Mouse (Mus musculus) cortical plate, adult 2 months (tissue): Measurements from ENCODE around the gene Nrsn2.

Experiments used
- CTCF ChIP-seq: fragments of 200-500 bp; IDR thresholded peaks from 2 replicates; pipeline ENCODE4 v1.5.1; 2011; ENCODE audit warnings: mild to moderate bottlenecking, control low read depth, low read length; ENCODE audit not compliant: insufficient read depth; ENCODE audit errors: extremely low read depth
- POLR2A ChIP-seq: fragments of 200-500 bp; IDR thresholded peaks from 2 replicates; pipeline ENCODE4 v1.6.1; 2011; ENCODE audit warnings: mild to moderate bottlenecking, low read length, control low read depth; ENCODE audit not compliant: insufficient read depth; ENCODE audit errors: extremely low read depth

DNA sequence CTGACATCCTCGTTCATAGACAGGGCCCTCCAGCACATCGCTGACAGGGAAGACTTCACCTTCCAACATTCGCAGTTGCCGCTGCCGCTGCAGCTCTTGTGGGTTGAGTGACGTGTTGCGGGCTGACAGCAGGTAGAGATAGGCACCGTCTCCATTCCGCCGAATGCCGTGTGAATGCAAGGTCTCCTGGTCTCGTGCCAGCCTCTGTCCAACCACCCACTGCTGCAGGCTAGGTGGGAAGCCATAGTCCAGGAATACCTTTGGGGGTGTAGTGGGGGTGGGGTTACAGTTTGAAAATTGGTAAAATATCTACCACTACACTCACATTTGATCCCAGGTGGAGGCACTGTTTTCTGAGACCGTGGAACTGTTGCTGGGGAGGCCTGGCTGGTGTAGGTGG lies 50.3 kb downstream of the Nrsn2 start:
- TF ChIP-seq CTCF (no peak), POLR2A (no peak)
